Mouse (Mus musculus): ENCODE results near the gene Rab40c.

GRCm38 (mm10) chr17:25959630-25960467 is 40.3 kb upstream of the Rab40c start:
- no peak for TF ChIP-seq CTCF (conservative IDR thresholded peaks at IDR 0.05; ENCODE audit: insufficient read depth, insufficient read length, low read depth, low read length)
- no peak for TF ChIP-seq POLR2A (IDR thresholded peaks at IDR 0.05; ENCODE audit: low read depth, low read length)
